Mouse (Mus musculus): ENCODE measurements around the gene Me3.

GRCm38 (mm10) chr7:89884551-89884950, 252.4 kb downstream of the Me3 start:
- no peak for TF ChIP-seq CTCF (IDR thresholded peaks at IDR 0.05; ENCODE audit: low read depth)
- TF ChIP-seq EP300 (IDR thresholded peaks at IDR 0.05; ENCODE audit: low read depth), result no peak

All from heart, postnatal 0 days (tissue).